Mouse (Mus musculus): ENCODE measurements around the gene Caskin1. TPM values are rescaled to one million over a fixed set of nuclear protein-coding genes. Genes with fewer than 3 reads are reported as not detected.

The Caskin1 gene
- polyA plus RNA-seq, 1 experiment from 2014 or later, result 0.09 TPM

DNA sequence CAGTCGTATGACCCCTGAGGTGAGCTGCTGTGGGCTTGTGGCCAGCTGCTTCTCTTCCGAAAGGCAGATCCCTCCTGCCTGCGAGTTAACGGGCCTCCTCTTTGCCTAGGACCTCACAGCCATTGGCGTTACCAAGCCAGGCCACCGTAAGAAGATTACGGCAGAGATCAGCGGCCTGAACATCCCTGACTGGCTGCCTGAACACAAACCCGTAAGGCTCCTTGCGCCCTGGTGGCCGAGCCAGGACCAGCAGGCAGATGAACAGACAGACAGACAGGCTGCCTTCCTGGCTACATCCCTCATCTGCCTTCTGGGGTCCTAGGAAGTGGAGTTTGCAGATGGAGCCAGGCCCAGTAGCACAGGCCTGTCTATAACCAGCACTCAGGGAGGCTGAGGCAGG, 13.8 kb downstream of the Caskin1 start:
- no peak overlapping the region for H3K27ac ChIP-seq (replicated peaks)
- no peak overlapping the region for H3K4me3 ChIP-seq (replicated peaks)
- H3K4me2 ChIP-seq, result no peak overlapping the region
- no peak overlapping the region for H3K9ac ChIP-seq
- no peak for ATAC-seq (ENCODE audit: insufficient read depth)
- H3K36me3 ChIP-seq (replicated peaks), result no peaks in the 10 kb centered on the region
- H3K9me3 ChIP-seq (replicated peaks), result no peaks in the 10 kb centered on the region
- 37% methylated on average over 11 of the region's 11 CpGs for WGBS (ENCODE audit: insufficient replicate concordance)
- H3K4me1 ChIP-seq (replicated peaks), result peaks cover 12% of the 10 kb centered on the region
- no peaks in the 10 kb centered on the region; the same call in 1 of the 2 replicates for H3K27me3 ChIP-seq

GRCm38 (mm10) chr17:24504085-24504484, 15.7 kb downstream of the Caskin1 start:
- H3K4me2 ChIP-seq, result no peak overlapping the region
- no peaks in the 10 kb centered on the region; the same call in 1 of the 2 replicates for H3K27me3 ChIP-seq
- H3K4me3 ChIP-seq (replicated peaks), result no peak overlapping the region
- peaks cover 18% of the 10 kb centered on the region for H3K4me1 ChIP-seq (replicated peaks)
- peaks cover 15% of the 10 kb centered on the region for H3K36me3 ChIP-seq (replicated peaks)
- ATAC-seq (ENCODE audit: insufficient read depth), result no peak
- no peaks in the 10 kb centered on the region for H3K9me3 ChIP-seq (replicated peaks)
- H3K27ac ChIP-seq (replicated peaks), result no peak overlapping the region
- H3K9ac ChIP-seq, result no peak overlapping the region
- 81% methylated on average over 10 of the region's 10 CpGs for WGBS (ENCODE audit: insufficient replicate concordance)

- Histone ChIP-seq H3K9me3 (replicated peaks) (no peaks in the 10 kb centered on the region), H3K27me3 (no peaks in the 10 kb centered on the region; the same call in 1 of the 2 replicates), H3K4me3 (replicated peaks) (no peak overlapping the region), H3K36me3 (replicated peaks) (peaks cover 28% of the 10 kb centered on the region), H3K4me2 (no peak overlapping the region), H3K27ac (replicated peaks) (no peak overlapping the region), H3K9ac (no peak overlapping the region), H3K4me1 (replicated peaks) (peaks cover 18% of the 10 kb centered on the region)
- WGBS (ENCODE audit: insufficient replicate concordance), result 83% methylated on average over 30 of the region's 30 CpGs
- ATAC-seq (ENCODE audit: insufficient read depth), result no peak
Observed at GRCm38 (mm10) chr17:24505286-24505955, 17.0 kb downstream of the Caskin1 start.

DNA sequence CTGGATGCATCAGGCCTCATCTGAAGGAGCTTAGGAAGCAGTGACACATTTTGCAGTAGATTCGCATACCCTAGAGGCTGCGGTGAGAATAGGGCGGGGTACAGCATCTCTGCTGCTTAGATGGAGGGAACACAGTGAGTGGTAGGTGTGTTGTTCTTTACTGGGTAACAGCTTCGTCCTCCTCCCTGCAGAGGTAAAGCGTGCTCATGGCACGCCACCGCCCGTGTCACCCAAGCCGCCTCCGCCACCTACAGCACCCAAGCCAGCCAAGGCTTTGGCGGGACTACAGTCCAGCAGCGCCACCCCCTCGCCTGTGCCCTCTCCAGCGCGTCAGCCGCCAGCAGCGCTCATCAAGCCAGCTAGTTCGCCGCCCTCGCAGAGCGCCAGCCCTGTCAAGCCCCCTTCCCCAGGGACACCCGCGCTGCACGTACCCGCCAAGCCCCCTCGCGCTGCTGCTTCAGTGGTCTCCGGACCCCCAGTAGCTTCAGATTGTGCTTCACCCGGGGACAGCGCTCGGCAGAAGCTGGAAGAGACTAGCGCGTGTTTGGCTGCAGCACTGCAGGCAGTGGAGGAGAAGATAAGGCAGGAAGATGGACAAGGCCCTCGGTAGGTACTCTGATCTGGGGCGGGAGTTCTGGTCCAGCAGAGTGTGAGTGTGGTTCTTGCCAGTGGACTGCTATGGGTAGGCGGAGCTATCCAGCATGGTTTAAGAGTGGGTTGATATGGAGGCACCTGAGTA, 18.1 kb downstream of the Caskin1 start:
- H3K27me3 ChIP-seq, result no peaks in the 10 kb centered on the region
- H3K4me2 ChIP-seq, result peak overlapping the region; percentile 52
- 36% methylated on average over 36 of the region's 36 CpGs for WGBS (ENCODE audit: insufficient replicate concordance)
- H3K9ac ChIP-seq, result no peak overlapping the region
- peak overlapping the region; percentile 9; the same call in 1 of the 2 replicates for H3K4me3 ChIP-seq (replicated peaks)
- ATAC-seq (ENCODE audit: insufficient read depth), result no peak
- H3K4me1 ChIP-seq (replicated peaks), result peaks cover 18% of the 10 kb centered on the region
- H3K9me3 ChIP-seq (replicated peaks), result no peaks in the 10 kb centered on the region
- no peak overlapping the region for H3K27ac ChIP-seq (replicated peaks)
- peaks cover 39% of the 10 kb centered on the region for H3K36me3 ChIP-seq (replicated peaks)

DNA sequence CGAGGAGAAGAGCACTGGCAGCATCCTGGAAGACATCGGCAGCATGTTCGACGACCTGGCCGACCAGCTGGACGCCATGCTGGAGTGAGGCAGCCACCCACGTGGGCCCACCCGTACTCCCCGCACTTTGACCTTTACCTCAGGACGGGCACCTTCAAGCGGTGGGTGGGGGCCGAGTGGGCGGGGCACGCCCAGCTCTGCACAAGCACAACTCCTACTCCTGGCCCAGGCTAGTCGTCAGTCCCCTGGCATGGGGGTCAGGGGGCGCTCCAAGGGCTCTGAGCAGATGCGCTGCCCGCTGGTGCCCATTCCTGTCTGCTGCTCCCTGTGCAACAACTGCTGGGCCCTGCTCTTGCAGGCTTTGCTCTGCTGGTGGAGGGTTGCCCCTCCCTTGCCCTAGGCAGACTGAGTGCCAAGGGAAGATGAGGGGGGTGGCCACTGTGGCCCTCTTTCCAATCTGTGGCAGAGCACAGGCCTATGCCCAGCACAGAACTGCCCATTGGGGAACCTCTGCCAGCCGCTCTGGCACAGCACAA, 18.8 kb downstream of the Caskin1 start:
- peaks cover 46% of the 10 kb centered on the region for H3K36me3 ChIP-seq (replicated peaks)
- H3K9ac ChIP-seq, result no peak overlapping the region
- peak overlapping the region; percentile 9; the same call in 1 of the 2 replicates for H3K4me3 ChIP-seq (replicated peaks)
- H3K4me2 ChIP-seq, result peak overlapping the region; percentile 52
- peak; percentile 22; the same call in 1 of the 2 replicates for ATAC-seq (ENCODE audit: insufficient read depth)
- no peaks in the 10 kb centered on the region for H3K27me3 ChIP-seq
- WGBS (ENCODE audit: insufficient replicate concordance), result 59% methylated on average over 19 of the region's 19 CpGs
- no peak overlapping the region for H3K27ac ChIP-seq (replicated peaks)
- H3K9me3 ChIP-seq (replicated peaks), result no peaks in the 10 kb centered on the region
- peaks cover 18% of the 10 kb centered on the region for H3K4me1 ChIP-seq (replicated peaks)

- Histone ChIP-seq H3K27ac (replicated peaks) (no peak overlapping the region), H3K9me3 (replicated peaks) (no peaks in the 10 kb centered on the region), H3K36me3 (replicated peaks) (peaks cover 51% of the 10 kb centered on the region), H3K27me3 (no peaks in the 10 kb centered on the region), H3K4me2 (no peak overlapping the region), H3K4me1 (replicated peaks) (peaks cover 18% of the 10 kb centered on the region), H3K9ac (no peak overlapping the region), H3K4me3 (replicated peaks) (no peak overlapping the region)
- ATAC-seq (ENCODE audit: insufficient read depth), result no peak
- 77% methylated on average over 12 of the region's 12 CpGs for WGBS (ENCODE audit: insufficient replicate concordance)
Observed at GRCm38 (mm10) chr17:24507806-24508460, 19.5 kb downstream of the Caskin1 start.

GRCm38 (mm10) chr17:24513609-24514008, 25.2 kb downstream of the Caskin1 start:
- WGBS (ENCODE audit: insufficient replicate concordance), result 52% methylated on average over 5 of the region's 5 CpGs
- H3K4me3 ChIP-seq (replicated peaks), result no peak overlapping the region
- H3K36me3 ChIP-seq (replicated peaks), result peaks cover 98% of the 10 kb centered on the region
- no peak overlapping the region for H3K9ac ChIP-seq
- H3K27me3 ChIP-seq, result no peaks in the 10 kb centered on the region
- no peaks in the 10 kb centered on the region for H3K9me3 ChIP-seq (replicated peaks)
- no peaks in the 10 kb centered on the region; the same call in 1 of the 2 replicates for H3K4me1 ChIP-seq (replicated peaks)
- no peak overlapping the region for H3K4me2 ChIP-seq
- H3K27ac ChIP-seq (replicated peaks), result no peak overlapping the region
- no peak for ATAC-seq (ENCODE audit: insufficient read depth)

- Histone ChIP-seq H3K27ac (replicated peaks) (0 out of 2 replicates have a peak overlapping the region, but pooled peaks have one; percentile 11), H3K4me3 (replicated peaks) (no peak overlapping the region), H3K9ac (no peak overlapping the region), H3K4me1 (replicated peaks) (no peaks in the 10 kb centered on the region; the same call in 1 of the 2 replicates), H3K36me3 (replicated peaks) (peaks cover 95% of the 10 kb centered on the region), H3K27me3 (no peaks in the 10 kb centered on the region), H3K4me2 (no peak overlapping the region), H3K9me3 (replicated peaks) (no peaks in the 10 kb centered on the region)
- WGBS (ENCODE audit: insufficient replicate concordance), result 75% methylated on average over 24 of the region's 24 CpGs
- ATAC-seq (ENCODE audit: insufficient read depth), result peak; percentile 25; the same call in 1 of the 2 replicates
Observed at GRCm38 (mm10) chr17:24514270-24515257, 26.2 kb downstream of the Caskin1 start.

DNA sequence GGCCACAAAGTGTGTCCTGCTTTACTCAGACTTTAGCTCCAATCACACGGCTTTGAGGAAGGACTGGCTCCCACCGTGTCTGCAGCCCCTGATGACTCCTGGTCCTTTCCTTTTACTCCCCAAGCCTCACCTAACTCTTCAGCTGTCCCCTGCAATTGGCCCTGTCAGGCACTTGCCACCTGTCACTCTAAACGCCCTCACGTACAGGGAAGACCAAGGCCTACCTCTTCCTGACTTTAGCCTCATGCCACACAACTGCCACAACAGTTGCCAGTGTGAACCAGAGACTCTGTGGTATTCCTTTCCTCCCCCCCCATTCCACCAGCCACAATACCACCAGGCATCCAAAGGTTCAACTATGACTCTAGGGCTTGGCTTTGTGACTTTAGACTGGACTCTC, 32.0 kb downstream of the Caskin1 start:
- ATAC-seq (ENCODE audit: insufficient read depth), result no peak
- Histone ChIP-seq H3K27ac (replicated peaks) (no peak overlapping the region), H3K4me3 (replicated peaks) (no peak overlapping the region), H3K36me3 (replicated peaks) (peaks cover 44% of the 10 kb centered on the region), H3K9me3 (replicated peaks) (no peaks in the 10 kb centered on the region), H3K9ac (no peak overlapping the region), H3K4me2 (no peak overlapping the region), H3K4me1 (replicated peaks) (peaks cover 8% of the 10 kb centered on the region; the same call in 1 of the 2 replicates), H3K27me3 (no peaks in the 10 kb centered on the region)
- 74% methylated on average over 4 of the region's 4 CpGs for WGBS (ENCODE audit: insufficient replicate concordance)

DNA sequence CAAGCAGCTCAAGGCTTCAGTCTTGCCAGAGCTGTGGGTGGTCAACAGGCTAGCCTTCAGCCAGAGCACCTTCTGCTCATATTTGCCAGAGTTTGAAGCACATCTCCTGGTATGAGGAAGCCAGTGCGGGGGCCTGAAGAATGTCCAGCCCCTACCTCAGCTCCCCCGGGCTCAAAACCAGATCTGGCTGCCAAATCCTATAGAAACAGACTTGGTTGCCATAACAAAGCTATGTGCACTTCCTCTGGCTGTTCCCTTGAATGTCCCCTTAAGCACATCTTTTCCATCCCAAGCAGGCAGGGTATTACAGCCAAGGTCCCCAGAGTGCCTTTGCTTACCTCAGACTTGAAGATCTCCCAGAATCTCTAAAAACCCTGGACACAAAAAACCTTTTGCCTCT, 36.3 kb downstream of the Caskin1 start:
- H3K9ac ChIP-seq, result no peak overlapping the region
- H3K9me3 ChIP-seq (replicated peaks), result no peaks in the 10 kb centered on the region
- H3K4me3 ChIP-seq (replicated peaks), result no peak overlapping the region
- H3K4me1 ChIP-seq (replicated peaks), result peaks cover 41% of the 10 kb centered on the region
- no peak for ATAC-seq (ENCODE audit: insufficient read depth)
- no peaks in the 10 kb centered on the region for H3K27me3 ChIP-seq
- peaks cover 14% of the 10 kb centered on the region; the same call in 1 of the 2 replicates for H3K36me3 ChIP-seq (replicated peaks)
- H3K4me2 ChIP-seq, result no peak overlapping the region
- WGBS (ENCODE audit: insufficient replicate concordance), result 71% methylated on average over 2 of the region's 2 CpGs
- H3K27ac ChIP-seq (replicated peaks), result no peak overlapping the region
